Mouse (Mus musculus) cerebellum, adult (tissue): ENCODE results near the gene Haus4.

Source experiments
- ATAC-seq: cut with Nextera tagmentation; 2 replicates; pipeline ENCODE4 v1.9.2; 2017; ENCODE audit warnings: mild to moderate bottlenecking, moderate library complexity, mixed read lengths; ENCODE audit not compliant: insufficient number of reproducible peaks, low FRiP score, low TSS enrichment

Gene Haus4

GRCm38 (mm10) chr14:54574253-54574652 lies 19.8 kb upstream of the Haus4 start:
- no peak for ATAC-seq

GRCm38 (mm10) chr14:54572790-54573736 lies 18.6 kb upstream of the Haus4 start:
- ATAC-seq = no peak

- ATAC-seq = no peak
Measured at GRCm38 (mm10) chr14:54572122-54572521, 17.7 kb upstream of the Haus4 start.

GRCm38 (mm10) chr14:54569451-54570392 lies 15.3 kb upstream of the Haus4 start:
- no peak for ATAC-seq

- 0 out of 2 replicates have a peak, but pooled peaks have one; percentile 26 for ATAC-seq
Measured at GRCm38 (mm10) chr14:54568694-54569414, 14.4 kb upstream of the Haus4 start.

GRCm38 (mm10) chr14:54560527-54561242 lies 6.3 kb upstream of the Haus4 start:
- no peak for ATAC-seq

GRCm38 (mm10) chr14:54557330-54557729 lies 2.9 kb upstream of the Haus4 start:
- no peak for ATAC-seq

GRCm38 (mm10) chr14:54553454-54553974 lies 902 bp downstream of the Haus4 start:
- ATAC-seq = no peak

GRCm38 (mm10) chr14:54544703-54545102 lies 9.7 kb downstream of the Haus4 start:
- no peak for ATAC-seq

GRCm38 (mm10) chr14:54540771-54541170 lies 13.6 kb downstream of the Haus4 start:
- ATAC-seq = no peak

- no peak for ATAC-seq
Measured at GRCm38 (mm10) chr14:54538580-54538979, 15.8 kb downstream of the Haus4 start.

GRCm38 (mm10) chr14:54528446-54529111 lies 25.8 kb downstream of the Haus4 start:
- peak; percentile 65; the same call in 1 of the 2 replicates for ATAC-seq

- ATAC-seq = 0 out of 2 replicates have a peak, but pooled peaks have one; percentile 23
Measured at GRCm38 (mm10) chr14:54528007-54528393, 26.4 kb downstream of the Haus4 start.

GRCm38 (mm10) chr14:54527227-54528006 lies 27.0 kb downstream of the Haus4 start:
- ATAC-seq = peak; percentile 77

GRCm38 (mm10) chr14:54523600-54523999 lies 30.8 kb downstream of the Haus4 start:
- no peak for ATAC-seq

- no peak for ATAC-seq
Measured at GRCm38 (mm10) chr14:54516710-54517310, 37.6 kb downstream of the Haus4 start.

- ATAC-seq = no peak
Measured at GRCm38 (mm10) chr14:54509774-54510173, 44.6 kb downstream of the Haus4 start.

GRCm38 (mm10) chr14:54503092-54503491 lies 51.3 kb downstream of the Haus4 start:
- no peak for ATAC-seq
